Mouse (Mus musculus) lung, embryonic 14.5 days (tissue): ENCODE results near the gene Tradd. TPM values are rescaled to one million over a fixed set of nuclear protein-coding genes. Genes with fewer than 3 reads are reported as not detected.

Source experiments
- ATAC-seq: fragments of 200-750 bp; cut with Nextera tagmentation; 2 replicates; pipeline ENCODE4 v1.8.0; 2017; ENCODE audit warnings: mild to moderate bottlenecking, moderate TSS enrichment, moderate library complexity; ENCODE audit not compliant: insufficient read depth
- DNase-seq: peaks from one replicate; pipeline ENCODE4 v3.0.0-alpha.2; 2015
- H3K27ac ChIP-seq: fragments of 300-500 bp; sonication (generic); 2 replicates; pipeline ENCODE4 v1.5.1; 2014; ENCODE audit warnings: low read depth, mild to moderate bottlenecking, moderate library complexity
- H3K27me3 ChIP-seq: fragments of 300-500 bp; sonication (generic); 2 replicates; pipeline ENCODE4 v1.6.1; 2014; ENCODE audit warnings: low read length, control low read depth; ENCODE audit not compliant: insufficient read depth
- H3K36me3 ChIP-seq: fragments of 300-500 bp; sonication (generic); 2 replicates; pipeline ENCODE4 v1.6.1; 2014; ENCODE audit warnings: control low read depth; ENCODE audit not compliant: insufficient read depth
- H3K4me1 ChIP-seq: fragments of 300-500 bp; sonication (generic); 2 replicates; pipeline ENCODE4 v1.6.1; 2014; ENCODE audit warnings: antibody characterized with exemption, control low read depth; ENCODE audit not compliant: insufficient read depth
- H3K4me2 ChIP-seq: fragments of 300-500 bp; sonication (generic); 2 replicates; pipeline ENCODE4 v1.6.1; 2014; ENCODE audit warnings: mild to moderate bottlenecking
- H3K4me3 ChIP-seq: fragments of 300-500 bp; sonication (generic); 2 replicates; pipeline ENCODE4 v1.5.1; 2014; ENCODE audit warnings: low read depth, low read length
- H3K9ac ChIP-seq: fragments of 300-500 bp; sonication (generic); 2 replicates; pipeline ENCODE4 v1.6.1; 2014
- H3K9me3 ChIP-seq: fragments of 300-500 bp; sonication (generic); 2 replicates; pipeline ENCODE4 v1.6.1; 2016; ENCODE audit warnings: low read depth, low read length, control low read depth
- CTCF ChIP-seq: IDR thresholded peaks from 2 replicates; pipeline ENCODE4 v1.5.1; 2016; ENCODE audit warnings: antibody characterized with exemption, low read depth
- WGBS: fragments of 180-500 bp; shearing (Covaris S2); extraction: QIAGEN DNeasy Blood & Tissue Kit; methylation state at CpG from one replicate; pipeline ENCODE4 v1.1.7; 2014; 5-methylcytosine and 5-hydroxymethylcytosine counted together
- polyA plus RNA-seq: library from polyadenylated mRNA; unstranded; fragments of >200 nt; fragmentation: Nextera tagmentation; extraction: Ambion mirVana; gene quantifications from 2 replicates; pipeline ENCODE4 v1.2.1, GENCODE M21; 2014

The Tradd gene
- polyA plus RNA-seq, 1 experiment from 2014 or later, result 24.3 TPM

DNA sequence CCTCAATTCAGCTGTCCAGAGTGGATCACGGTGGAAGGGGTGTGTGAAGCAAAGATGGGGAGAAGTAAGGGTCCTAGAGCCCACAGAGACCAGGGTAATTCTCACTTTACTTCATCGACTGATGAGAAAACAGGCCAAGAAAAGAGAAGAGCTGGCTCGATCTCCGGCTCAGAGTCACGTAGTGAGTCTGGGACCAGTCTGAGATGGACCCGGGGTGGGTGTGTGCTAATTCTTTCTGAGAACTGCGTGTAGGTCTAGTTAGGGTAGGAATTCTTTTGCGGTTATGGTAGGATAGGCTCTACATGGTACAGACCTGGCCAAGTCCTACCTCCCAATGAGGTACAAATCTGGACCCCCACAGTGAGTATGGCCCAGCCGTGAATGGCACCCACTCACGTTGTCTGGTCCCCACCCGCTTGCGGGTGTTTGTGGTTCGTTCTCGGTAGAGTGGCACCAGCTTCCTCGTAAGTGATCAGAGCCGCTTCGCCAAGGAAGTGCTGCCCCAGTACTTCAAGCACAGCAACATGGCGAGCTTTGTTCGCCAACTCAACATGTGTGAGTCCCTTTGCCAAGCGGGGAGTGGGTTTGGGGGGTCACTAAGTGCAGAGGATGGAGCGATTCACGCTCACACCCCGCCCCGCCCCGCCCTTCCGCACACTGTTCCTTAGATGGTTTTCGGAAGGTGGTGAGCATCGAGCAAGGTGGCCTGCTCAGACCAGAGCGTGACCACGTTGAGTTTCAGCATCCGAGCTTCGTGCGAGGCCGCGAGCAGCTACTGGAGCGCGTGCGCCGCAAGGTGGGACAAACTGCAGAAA is 5.9 kb upstream of the Tradd start:
- H3K4me1 ChIP-seq, result peaks cover 24% of the 10 kb centered on the region
- no peak overlapping the region for H3K27ac ChIP-seq
- H3K36me3 ChIP-seq, result no peaks in the 10 kb centered on the region
- ATAC-seq (no peak), DNase-seq (no peak)
- peak overlapping the region; percentile 89 for H3K4me2 ChIP-seq
- TF ChIP-seq CTCF, result no peak
- peak overlapping the region; percentile 40; the same call in 1 of the 2 replicates for H3K9ac ChIP-seq
- WGBS, result 4% methylated on average over 39 of the region's 39 CpGs
- H3K27me3 ChIP-seq, result peaks cover 84% of the 10 kb centered on the region
- no peaks in the 10 kb centered on the region for H3K9me3 ChIP-seq
- H3K4me3 ChIP-seq, result peak overlapping the region; percentile 44

DNA sequence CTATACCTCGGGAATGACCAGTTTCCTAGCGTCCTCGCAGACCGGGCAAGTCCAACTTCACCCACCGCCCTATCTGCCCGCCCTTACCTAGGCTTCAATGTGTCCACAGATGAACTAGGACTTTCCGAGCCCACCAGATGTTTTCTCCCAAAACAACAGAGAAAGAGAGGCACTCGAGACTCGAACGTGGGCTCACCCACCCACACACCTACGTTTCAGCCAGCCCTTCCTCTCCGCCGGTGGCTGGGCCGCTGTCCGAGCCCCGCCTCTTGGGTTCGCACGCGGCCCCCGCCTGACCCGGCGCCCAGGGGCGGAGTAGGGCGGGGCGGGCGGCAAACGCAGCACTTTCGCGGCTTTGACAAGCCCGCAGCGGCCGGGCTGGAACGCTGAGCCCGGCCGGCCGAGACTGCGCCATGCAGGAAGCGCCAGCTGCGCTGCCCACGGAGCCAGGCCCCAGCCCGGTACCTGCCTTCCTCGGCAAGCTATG is 5.1 kb upstream of the Tradd start, which contains the start of gene Hsf4:
Gene Hsf4 (plus strand): TSS at position 341 of the 487 bp plus-strand sequence.
- Histone ChIP-seq H3K4me1 (peaks cover 30% of the 10 kb centered on the region), H3K4me2 (peak within 1 kb of the TSS; percentile 89), H3K27me3 (peaks cover 76% of the 10 kb centered on the region), H3K9me3 (no peaks in the 10 kb centered on the region), H3K4me3 (peak within 1 kb of the TSS; percentile 44), H3K36me3 (no peaks in the 10 kb centered on the region), H3K9ac (peak within 1 kb of the TSS; percentile 40), H3K27ac (no peak within 1 kb of the TSS)
- WGBS, result under 1% methylated on average over 42 of the region's 42 CpGs
- DNase-seq (peak; percentile 65), ATAC-seq (peak; percentile 29)
- TF ChIP-seq CTCF, result no peak

DNA sequence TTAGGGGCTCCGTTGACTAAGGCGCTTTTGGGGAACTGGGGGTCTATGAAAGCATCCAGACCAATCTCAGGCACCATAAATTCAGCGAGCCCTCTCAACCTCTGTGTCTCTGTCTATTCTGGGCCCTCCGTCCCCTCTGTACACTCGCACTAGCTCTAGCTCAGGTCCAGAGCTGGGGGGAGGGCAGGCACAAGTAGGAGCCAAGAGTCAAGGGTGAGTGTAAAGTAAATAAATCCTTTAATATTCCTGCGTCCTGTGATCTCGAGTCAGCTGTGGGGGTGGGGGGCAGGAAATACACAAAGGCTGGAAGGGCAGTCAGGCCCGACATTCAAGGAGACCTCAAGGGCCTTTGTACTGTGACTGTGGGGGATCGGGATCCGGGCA is 4.7 kb upstream of the Tradd start:
- 1% methylated on average over 10 of the region's 10 CpGs for WGBS
- Histone ChIP-seq H3K9me3 (no peaks in the 10 kb centered on the region), H3K4me2 (peak overlapping the region; percentile 89), H3K27ac (no peak overlapping the region), H3K27me3 (peaks cover 72% of the 10 kb centered on the region), H3K4me3 (peak overlapping the region; percentile 44), H3K9ac (peak overlapping the region; percentile 40), H3K36me3 (no peaks in the 10 kb centered on the region), H3K4me1 (peaks cover 30% of the 10 kb centered on the region)
- ATAC-seq (no peak; the same call in 1 of the 2 replicates), DNase-seq (no peak)
- no peak for TF ChIP-seq CTCF

DNA sequence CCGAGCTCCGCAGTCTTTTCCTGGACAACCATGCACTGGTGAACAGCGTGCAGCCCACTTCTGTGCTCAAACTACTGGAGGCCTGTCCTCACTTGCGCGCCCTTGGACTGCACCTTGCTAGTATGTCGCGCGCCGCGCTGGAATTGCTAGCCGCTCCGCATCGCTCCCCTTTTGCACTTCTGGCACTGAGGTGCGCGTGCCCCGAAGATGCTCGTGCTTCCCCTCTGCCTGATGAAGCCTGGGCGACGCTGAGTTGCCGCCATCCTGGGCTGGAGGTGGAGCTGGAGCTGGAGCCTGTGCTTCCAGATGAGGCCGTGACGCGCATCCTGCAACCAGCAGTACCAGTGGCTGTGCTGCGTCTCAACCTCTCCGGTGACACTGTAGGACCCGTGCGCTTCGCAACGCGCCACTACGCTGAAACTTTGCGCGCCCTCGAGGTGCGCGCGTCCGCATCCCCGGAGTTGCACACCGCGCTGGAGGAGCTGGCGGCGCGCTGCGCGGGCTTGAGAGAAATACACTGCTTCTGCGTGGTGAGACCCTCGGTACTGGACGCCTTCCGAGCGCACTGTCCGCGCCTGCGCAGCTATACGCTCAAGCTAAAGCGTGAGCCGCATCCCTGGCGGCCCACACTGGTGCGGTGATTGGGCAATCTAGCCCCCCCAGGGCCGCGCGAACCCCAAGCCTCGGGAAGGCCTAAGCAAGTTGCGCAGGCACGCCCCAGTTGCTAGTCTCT is 4.1 kb upstream of the Tradd start:
- H3K4me1 ChIP-seq, result peaks cover 30% of the 10 kb centered on the region
- ATAC-seq (peak; percentile 62), DNase-seq (peak; percentile 85)

DNA sequence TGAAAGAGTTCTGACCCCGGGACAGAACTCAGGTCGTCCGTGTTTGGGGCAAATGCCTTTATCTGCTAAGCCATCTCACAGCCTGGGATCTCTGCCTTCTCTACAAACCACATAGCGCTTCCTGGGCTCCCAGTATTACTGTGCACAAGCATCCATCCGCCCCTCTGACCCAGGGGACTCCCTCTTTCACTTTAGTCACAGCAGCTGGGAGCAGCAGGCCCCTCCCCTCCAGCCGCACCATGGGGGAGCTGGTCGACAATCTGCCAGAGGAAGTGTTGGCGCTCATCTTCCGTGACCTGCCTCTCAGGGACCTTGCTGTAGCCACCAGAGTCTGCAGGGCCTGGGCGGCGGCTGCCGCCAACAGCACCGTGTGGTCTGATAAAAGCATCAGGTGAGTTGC is 2.4 kb upstream of the Tradd start:
- ATAC-seq, result no peak
- H3K4me2 ChIP-seq, result no peak overlapping the region
- peaks cover 60% of the 10 kb centered on the region for H3K27me3 ChIP-seq
- no peak for TF ChIP-seq CTCF
- H3K4me1 ChIP-seq, result peaks cover 30% of the 10 kb centered on the region
- H3K27ac ChIP-seq, result no peak overlapping the region
- H3K9me3 ChIP-seq, result no peaks in the 10 kb centered on the region
- no peaks in the 10 kb centered on the region for H3K36me3 ChIP-seq
- WGBS, result 21% methylated on average over 13 of the region's 13 CpGs
- H3K4me3 ChIP-seq, result no peak overlapping the region
- DNase-seq, result no peak
- no peak overlapping the region for H3K9ac ChIP-seq

More for the DNA sequence above, 4.1 kb upstream of the Tradd start:
- WGBS, result under 1% methylated on average over 65 of the region's 65 CpGs
- peaks cover 70% of the 10 kb centered on the region for H3K27me3 ChIP-seq
- no peaks in the 10 kb centered on the region for H3K9me3 ChIP-seq
- H3K4me2 ChIP-seq, result peak overlapping the region; percentile 89
- H3K27ac ChIP-seq, result no peak overlapping the region
- H3K9ac ChIP-seq, result peak overlapping the region; percentile 26; the same call in 1 of the 2 replicates
- peak overlapping the region; percentile 44 for H3K4me3 ChIP-seq
- H3K36me3 ChIP-seq, result no peaks in the 10 kb centered on the region
- TF ChIP-seq CTCF, result no peak

DNA sequence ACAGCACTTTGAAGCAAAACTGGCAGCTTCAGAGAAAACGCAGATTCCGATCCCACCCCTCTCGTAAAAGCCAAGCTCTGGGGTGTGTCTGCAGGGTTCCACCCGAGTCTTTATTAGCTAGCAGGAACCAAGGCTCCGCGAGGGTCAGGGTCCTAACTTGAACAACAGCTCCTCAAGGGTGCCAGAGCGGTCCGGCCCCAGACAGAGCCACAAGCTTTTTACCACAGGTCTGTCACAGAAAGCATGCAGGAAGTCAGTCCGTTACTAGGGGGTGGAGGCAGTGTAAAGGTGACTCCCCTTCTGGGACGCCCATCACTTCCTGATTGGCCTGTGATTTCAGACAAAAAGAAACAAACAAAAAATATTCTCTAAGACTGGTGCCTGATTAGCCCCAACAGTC is 719 bp upstream of the Tradd start:
- no peak for DNase-seq
- Histone ChIP-seq H3K4me2 (peak overlapping the region; percentile 73), H3K27me3 (peaks cover 52% of the 10 kb centered on the region), H3K27ac (no peak overlapping the region), H3K9me3 (no peaks in the 10 kb centered on the region), H3K4me3 (peak overlapping the region; percentile 71), H3K4me1 (peaks cover 22% of the 10 kb centered on the region), H3K36me3 (no peaks in the 10 kb centered on the region), H3K9ac (peak overlapping the region; percentile 64)
- WGBS, result 13% methylated on average over 10 of the region's 10 CpGs
- no peak for ATAC-seq
- no peak for TF ChIP-seq CTCF
